Mouse (Mus musculus) small intestine, adult 2 months (tissue): ENCODE results near the gene Esp4.

Experiments
- CTCF ChIP-seq: fragments of 200-500 bp; IDR thresholded peaks from 2 replicates; pipeline ENCODE4 v1.5.1; 2012; ENCODE audit warnings: low read depth, mild to moderate bottlenecking, control low read depth, inconsistent platforms, low read length, moderate library complexity, mixed read lengths; ENCODE audit not compliant: insufficient replicate concordance, insufficient read length; ENCODE audit errors: extremely low read depth
- POLR2A ChIP-seq: fragments of 200-500 bp; IDR thresholded peaks from 2 replicates; pipeline ENCODE4 v1.6.1; 2012; ENCODE audit warnings: low read depth, mild to moderate bottlenecking, control low read depth, inconsistent platforms, low read length, moderate library complexity

GRCm38 (mm10) chr17:40561207-40561606, 37.2 kb upstream of the Esp4 start, which contains the start of gene Esp6:
- TF ChIP-seq CTCF (no peak), POLR2A (no peak)
